Mouse (Mus musculus) CH12.LX (cell line): ENCODE measurements around the gene Lrrc9. TPM values are rescaled to one million over a fixed set of nuclear protein-coding genes. Genes with fewer than 3 reads are reported as not detected.

ENCODE experiments used
- DNase-seq: peaks from one replicate; pipeline ENCODE4 v3.0.0-alpha.2; 2013; ENCODE audit errors: extremely low read depth
- H3K27ac ChIP-seq: 2 replicates; pipeline ENCODE4 v1.5.1; 2012; ENCODE audit warnings: low read depth, mild to moderate bottlenecking, control low read depth, moderate library complexity; ENCODE audit not compliant: insufficient read depth
- H3K27me3 ChIP-seq: replicated peaks from 2 replicates; pipeline ENCODE3; 2012; ENCODE audit warnings: inconsistent platforms
- H3K36me3 ChIP-seq, 2 experiments: replicated peaks in 1 of 2; 2 replicates each; pipeline versions ENCODE3 to v1.6.1; 2012; ENCODE audit warnings: inconsistent platforms in 1 of 2, low read length in 1 of 2, mild to moderate bottlenecking in 1 of 2, mixed read lengths in 1 of 2, moderate library complexity in 1 of 2; ENCODE audit not compliant: control insufficient read depth in 1 of 2, insufficient read depth in 1 of 2
- H3K4me1 ChIP-seq, 2 experiments: 2 replicates each; pipeline ENCODE4 v1.6.1; 2012; ENCODE audit warnings: inconsistent platforms in 1 of 2, moderate library complexity in 1 of 2; ENCODE audit not compliant: insufficient read depth in 2 of 2, control insufficient read depth in 1 of 2
- H3K4me2 ChIP-seq: 2 replicates; pipeline ENCODE4 v1.6.1; 2012; ENCODE audit warnings: low read depth, mild to moderate bottlenecking, control low read depth; ENCODE audit not compliant: poor library complexity, insufficient read depth, severe bottlenecking
- H3K4me3 ChIP-seq, 3 experiments: fragments of 150-350 bp in 1 of 3; sonication (generic) in 1 of 3; replicated peaks in 1 of 3; 2 replicates each; pipeline versions ENCODE3 to v1.5.1; 2011 to 2012; ENCODE audit warnings: low read depth in 2 of 3, low read length in 2 of 3, mild to moderate bottlenecking in 2 of 3, moderate library complexity in 2 of 3, control low read depth in 1 of 3, improper control_type of control experiment in 1 of 3, inconsistent platforms in 1 of 3, mixed read lengths in 1 of 3; ENCODE audit not compliant: poor library complexity in 1 of 3
- H3K79me2 ChIP-seq: replicated peaks from 2 replicates; pipeline ENCODE4 v1.6.1; 2012; ENCODE audit warnings: mild to moderate bottlenecking, moderate library complexity; ENCODE audit not compliant: control insufficient read depth, poor library complexity, insufficient read depth, severe bottlenecking; ENCODE audit errors: extremely low read depth
- H3K9ac ChIP-seq: 2 replicates; pipeline ENCODE4 v1.6.1; 2012; ENCODE audit warnings: low read depth, mild to moderate bottlenecking, control low read depth, moderate library complexity; ENCODE audit not compliant: insufficient read depth
- H3K9me3 ChIP-seq: replicated peaks from 2 replicates; pipeline ENCODE3; 2012; ENCODE audit warnings: low read length, inconsistent platforms, mixed read lengths
- BHLHE40 ChIP-seq: IDR thresholded peaks from 2 replicates; pipeline ENCODE4 v1.6.1; 2011; ENCODE audit warnings: mild to moderate bottlenecking, low read depth, low read length, improper control_type of control experiment
- CHD1 ChIP-seq: IDR thresholded peaks from 2 replicates; pipeline ENCODE4 v1.6.1; 2012; ENCODE audit warnings: low read depth, low read length, improper control_type of control experiment, inconsistent platforms
- CTCF ChIP-seq, 2 experiments: IDR thresholded peaks in 1 of 2; conservative IDR thresholded peaks in 1 of 2; 2 replicates each; pipeline ENCODE4 v1.5.1; 2011 to 2012; ENCODE audit warnings: low read depth in 2 of 2, low read length in 2 of 2, improper control_type of control experiment in 1 of 2, inconsistent platforms in 1 of 2, mild to moderate bottlenecking in 1 of 2, moderate library complexity in 1 of 2
- ELF1 ChIP-seq: IDR thresholded peaks from 2 replicates; pipeline ENCODE4 v1.6.1; 2014; ENCODE audit warnings: low read depth, mild to moderate bottlenecking, inconsistent platforms, low read length, improper control_type of control experiment
- ETS1 ChIP-seq: conservative IDR thresholded peaks from 2 replicates; pipeline ENCODE4 v1.6.1; 2012; ENCODE audit warnings: low read depth, mild to moderate bottlenecking, inconsistent platforms, low read length, improper control_type of control experiment, moderate library complexity
- IRF4 ChIP-seq: IDR thresholded peaks from 2 replicates; pipeline ENCODE4 v1.6.1; 2014; ENCODE audit warnings: low read depth, mild to moderate bottlenecking, inconsistent platforms, low read length, improper control_type of control experiment
- JUN ChIP-seq: IDR thresholded peaks from 2 replicates; pipeline ENCODE4 v1.6.1; 2011; ENCODE audit warnings: low read depth, mild to moderate bottlenecking, low read length, improper control_type of control experiment, moderate library complexity; ENCODE audit not compliant: insufficient read depth
- MAFK ChIP-seq: IDR thresholded peaks from 2 replicates; pipeline ENCODE4 v1.6.1; 2011; ENCODE audit warnings: low read length, improper control_type of control experiment; ENCODE audit not compliant: insufficient replicate concordance
- MEF2A ChIP-seq: IDR thresholded peaks from 2 replicates; pipeline ENCODE4 v1.6.1; 2014; ENCODE audit warnings: low read depth, mild to moderate bottlenecking, inconsistent platforms, low read length, improper control_type of control experiment, borderline replicate concordance
- MXI1 ChIP-seq: IDR thresholded peaks from 2 replicates; pipeline ENCODE4 v1.6.1; 2011; ENCODE audit warnings: mild to moderate bottlenecking, low read depth, low read length, improper control_type of control experiment
- MYC ChIP-seq: IDR thresholded peaks from 2 replicates; pipeline ENCODE4 v1.6.1; 2011; ENCODE audit warnings: low read depth, mild to moderate bottlenecking, improper control_type of control experiment, low read length
- NELFE ChIP-seq: IDR thresholded peaks from 2 replicates; pipeline ENCODE4 v1.6.1; 2011; ENCODE audit warnings: low read depth, low read length, improper control_type of control experiment
- NRF1 ChIP-seq: IDR thresholded peaks from 2 replicates; pipeline ENCODE4 v1.6.1; 2014; ENCODE audit warnings: low read depth, mild to moderate bottlenecking, inconsistent platforms, low read length, improper control_type of control experiment, moderate library complexity
- PAX5 ChIP-seq: IDR thresholded peaks from 2 replicates; pipeline ENCODE4 v1.6.1; 2012; ENCODE audit warnings: low read length, inconsistent platforms, mixed read lengths
- POLR2A ChIP-seq: IDR thresholded peaks from 2 replicates; pipeline ENCODE4 v1.6.1; 2011; ENCODE audit warnings: low read depth, mild to moderate bottlenecking, improper control_type of control experiment, low read length
- RAD21 ChIP-seq: IDR thresholded peaks from 2 replicates; pipeline ENCODE4 v1.6.1; 2011; ENCODE audit warnings: low read depth, mild to moderate bottlenecking, low read length, improper control_type of control experiment, moderate library complexity
- RCOR1 ChIP-seq: conservative IDR thresholded peaks from 2 replicates; pipeline ENCODE4 v1.6.1; 2012; ENCODE audit warnings: low read depth, mild to moderate bottlenecking, inconsistent platforms, low read length, improper control_type of control experiment
- SIN3A ChIP-seq: IDR thresholded peaks from 2 replicates; pipeline ENCODE4 v1.6.1; 2012; ENCODE audit warnings: low read length, improper control_type of control experiment, inconsistent platforms
- SMC3 ChIP-seq: IDR thresholded peaks from 2 replicates; pipeline ENCODE4 v1.6.1; 2011; ENCODE audit warnings: low read depth, low read length, improper control_type of control experiment
- TCF12 ChIP-seq: IDR thresholded peaks from 2 replicates; pipeline ENCODE4 v1.6.1; 2014; ENCODE audit warnings: low read depth, mild to moderate bottlenecking, inconsistent platforms, low read length, improper control_type of control experiment
- USF1 ChIP-seq: IDR thresholded peaks from 2 replicates; pipeline ENCODE4 v1.6.1; 2014; ENCODE audit warnings: low read depth, mild to moderate bottlenecking, inconsistent platforms, low read length, improper control_type of control experiment
- USF2 ChIP-seq: conservative IDR thresholded peaks from 2 replicates; pipeline ENCODE4 v1.6.1; 2011; ENCODE audit warnings: low read depth, low read length, improper control_type of control experiment
- ZC3H11A ChIP-seq: IDR thresholded peaks from 2 replicates; pipeline ENCODE4 v1.6.1; 2012; ENCODE audit warnings: low read depth, mild to moderate bottlenecking, inconsistent platforms, low read length, improper control_type of control experiment
- dilution Hi-C: fragments of 300-500 bp; cut with MboI; formaldehyde crosslinking; loops from 2 replicates; pipeline ENCODE4 v1.14.3; 2020; ENCODE audit warnings: low sequenced_read_pairs; ENCODE audit not compliant: extremely low pct_unique_long_range_greater_than_20kb, extremely low pct_ligation_motif_present
- in situ Hi-C: fragments of 300-500 bp; cut with MboI; formaldehyde crosslinking; loops from 3 replicates; pipeline ENCODE4 v1.14.3; 2019; ENCODE audit warnings: low sequenced_read_pairs, low pct_ligation_motif_present, low pct_unique_long_range_greater_than_20kb, mixed read lengths
- polyA plus RNA-seq: library from polyadenylated mRNA; unstranded; fragments of >175 nt; gene quantifications from 2 replicates; pipeline ENCODE4 v1.2.1, GENCODE M21; 2012; ENCODE audit warnings: low read depth; ENCODE audit not compliant: insufficient read length
- total RNA-seq, 2 experiments: library from RNA; depleted of rRNA; stranded (reverse); fragments of 300-350 nt in 1 of 2; fragments of >200 nt in 1 of 2; gene quantifications; 2 replicates each; pipeline ENCODE4 v1.2.3; 2012 to 2014

Gene Lrrc9
- total and polyA plus RNA-seq, 3 experiments = not detected

DNA sequence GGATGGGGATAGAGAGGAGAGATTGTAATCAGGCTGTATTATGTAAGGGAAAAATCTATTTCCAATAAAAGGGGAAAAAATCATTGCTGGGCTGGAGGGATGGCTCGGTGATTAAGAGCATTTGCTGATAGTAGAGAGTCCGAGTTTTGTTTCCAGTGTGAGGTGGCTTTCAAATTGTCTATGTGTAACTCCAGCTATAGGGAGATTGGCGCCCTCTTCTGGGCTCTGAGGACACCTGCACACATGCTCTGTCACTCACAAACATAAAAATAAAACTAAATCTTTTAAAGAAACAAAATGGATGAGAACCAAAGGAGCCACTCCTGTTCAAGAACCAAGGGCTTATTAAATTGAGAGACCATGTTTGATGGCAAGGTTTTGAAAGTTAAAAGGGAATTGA lies 23.9 kb upstream of the Lrrc9 start:
- Histone ChIP-seq H3K9ac (no peak overlapping the region), H3K27me3 (no peaks in the 10 kb centered on the region), H3K4me1 (peaks cover 0 to 7% of the 10 kb centered on the region in 2 experiments; a peak in 2 of 4 replicates), H3K4me3 (no peak overlapping the region), H3K4me2 (no peak overlapping the region), H3K79me2 (no peaks in the 10 kb centered on the region), H3K36me3 (no peaks in the 10 kb centered on the region), H3K27ac (no peak overlapping the region), H3K9me3 (no peaks in the 10 kb centered on the region)
- dilution Hi-C loops (no loop called here), in situ Hi-C loops (loop anchor here (5.0 to 25.0 kb wide), 2 partner anchors 130 to 655 kb away; no protein-coding TSS in a partner anchor)
- TF ChIP-seq CTCF (conservative IDR thresholded peaks at IDR 0.05 in 1 of 2, IDR thresholded peaks at IDR 0.05 in 1 of 2; ENCODE audit: low read depth in 2 of 2, low read length in 2 of 2) (peak; percentile 40 to 83), SMC3 (peak; percentile 93), RAD21 (peak; percentile 85), ETS1 (no peak), MYC (0 out of 2 replicates have a peak, but pooled peaks have one; percentile 53), IRF4 (0 out of 2 replicates have a peak, but pooled peaks have one; percentile 14), MEF2A (no peak), ZC3H11A (peak; percentile 81)
- DNase-seq = peak; percentile 68

DNA sequence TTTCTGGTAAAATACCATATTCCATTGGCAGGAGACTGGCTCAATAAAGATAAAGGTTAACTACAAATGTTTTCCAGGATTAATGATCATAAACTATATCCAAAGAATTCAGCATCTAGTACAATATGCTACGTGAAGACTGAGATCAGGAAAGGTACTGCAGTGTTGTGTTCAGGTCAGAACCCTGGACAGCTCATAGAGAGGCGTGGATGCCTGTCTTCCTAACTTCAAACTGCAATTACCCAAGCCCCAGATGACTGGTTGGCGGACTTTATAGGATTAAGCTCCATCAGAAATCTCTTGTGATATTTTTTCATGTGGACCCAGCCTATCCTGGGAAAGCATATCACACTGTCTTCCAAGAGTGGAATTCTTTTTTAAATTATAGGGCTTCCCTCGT lies 19.0 kb upstream of the Lrrc9 start:
- DNase-seq = no peak
- no peak overlapping the region for H3K9ac ChIP-seq
- in situ Hi-C loops = loop anchor here (10.0 to 25.0 kb wide), 2 partner anchors 318 to 660 kb away; no protein-coding TSS in a partner anchor
- H3K36me3 ChIP-seq = no peaks in the 10 kb centered on the region
- no peak for TF ChIP-seq PAX5
- TF ChIP-seq USF1 = no peak
- TF ChIP-seq POLR2A = no peak
- no peak for TF ChIP-seq MEF2A
- TF ChIP-seq JUN = no peak
- TF ChIP-seq MXI1 = peak; percentile 78; the same call in 1 of the 2 replicates
- TF ChIP-seq SIN3A = peak; percentile 46; the same call in 1 of the 2 replicates
- TF ChIP-seq, all 38 proteins: peak for 2
- Histone ChIP-seq H3K79me2 (no peaks in the 10 kb centered on the region), H3K4me2 (no peak overlapping the region), H3K4me3 (no peak overlapping the region), H3K27ac (no peak overlapping the region), H3K9me3 (no peaks in the 10 kb centered on the region), H3K4me1 (peaks cover 15 to 17% of the 10 kb centered on the region in 2 experiments), H3K27me3 (no peaks in the 10 kb centered on the region)
- dilution Hi-C loops = no loop called here

DNA sequence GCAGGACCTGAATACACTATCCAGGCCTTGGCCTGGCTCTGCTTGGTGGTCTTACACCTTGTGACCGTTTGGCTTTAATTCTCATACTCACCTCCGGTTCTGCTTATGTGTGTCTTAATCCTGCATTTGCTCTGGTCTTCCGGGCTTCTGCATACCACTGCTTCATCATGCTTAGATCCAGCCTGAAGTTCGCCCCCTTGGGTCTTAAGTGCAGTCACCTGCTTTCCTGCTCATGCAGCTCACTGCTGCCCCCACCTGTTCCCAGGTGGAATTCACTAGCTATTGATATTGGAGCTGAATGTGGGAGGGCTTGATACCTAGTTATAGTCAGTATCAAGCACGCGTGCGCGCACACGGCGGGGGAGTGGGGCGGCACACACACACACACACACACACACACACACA lies 13.9 kb upstream of the Lrrc9 start:
- Histone ChIP-seq H3K36me3 (no peaks in the 10 kb centered on the region), H3K4me2 (peak overlapping the region; percentile 37; the same call in 1 of the 2 replicates), H3K27me3 (no peaks in the 10 kb centered on the region), H3K9me3 (no peaks in the 10 kb centered on the region), H3K4me1 (peaks cover 10 to 25% of the 10 kb centered on the region in 2 experiments), H3K79me2 (no peaks in the 10 kb centered on the region), H3K4me3 (no peak overlapping the region), H3K9ac (no peak overlapping the region), H3K27ac (no peak overlapping the region)
- dilution Hi-C loops (no loop called here), in situ Hi-C loops (loop anchor here (10.0 kb wide), 1 partner anchor 323 kb away; no protein-coding TSS in a partner anchor)
- peak; percentile 80 for DNase-seq
- TF ChIP-seq IRF4 = peak; percentile 52; the same call in 1 of the 2 replicates
- TF ChIP-seq CTCF (conservative IDR thresholded peaks at IDR 0.05 in 1 of 2, IDR thresholded peaks at IDR 0.05 in 1 of 2; ENCODE audit: low read depth in 2 of 2, low read length in 2 of 2) = peak in 1 of 2 experiments; percentile 98
- TF ChIP-seq MYC = 0 out of 2 replicates have a peak, but pooled peaks have one; percentile 50
- TF ChIP-seq SIN3A = 0 out of 2 replicates have a peak, but pooled peaks have one; percentile 21
- no peak for TF ChIP-seq MXI1
- TF ChIP-seq NRF1 = peak; percentile 57
- TF ChIP-seq MEF2A = peak; percentile 12; the same call in 1 of the 2 replicates
- TF ChIP-seq BHLHE40 = peak; percentile 56; the same call in 1 of the 2 replicates
- peak; percentile 87 for TF ChIP-seq ZC3H11A
- TF ChIP-seq SMC3 = peak; percentile 98
- TF ChIP-seq CHD1 = no peak
- TF ChIP-seq NELFE = peak; percentile 40; the same call in 1 of the 2 replicates
- TF ChIP-seq RAD21 = peak; percentile 92
- TF ChIP-seq TCF12 = 0 out of 2 replicates have a peak, but pooled peaks have one; percentile 30
- TF ChIP-seq MAFK = no peak
- TF ChIP-seq RCOR1 = no peak
- TF ChIP-seq ELF1 = no peak
- no peak for TF ChIP-seq USF2
